Comparison of ENCODE assay signal across 9 mouse cellular contexts in the genomic region with DNA sequence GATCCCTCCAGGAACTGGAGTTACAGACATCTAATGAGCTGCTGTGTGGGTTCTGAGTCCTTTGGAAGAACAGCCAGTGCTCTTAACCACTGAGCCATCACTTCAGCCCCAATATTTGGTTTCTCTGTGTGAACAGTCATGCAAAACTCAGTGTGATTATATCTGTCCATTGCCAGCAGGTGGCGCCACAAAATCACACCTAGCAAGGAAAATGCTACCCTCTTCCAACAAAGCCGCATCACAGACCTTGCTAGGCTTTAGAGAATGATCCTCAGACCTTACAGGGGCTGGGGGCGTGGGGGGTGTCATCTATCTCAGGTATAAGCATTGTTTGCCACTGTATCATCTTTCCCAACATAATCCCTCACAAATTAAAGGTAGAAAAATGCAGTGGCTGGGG. TPM values are rescaled to one million over a fixed set of nuclear protein-coding genes. Genes with fewer than 3 reads are reported as not detected.
DNase-seq lines count a peak whose midpoint lies in the region; TF ChIP-seq lines count a peak whose summit lies in the region.
"Had no signal": no experiment of that assay in that cellular context is flagged by ENCODE, and none has a peak within 500 bp of the region (broad histone marks: within the 10 kb centered on the region; RNA-seq: fewer than 3 reads in every experiment).

No protein-coding gene starts in this region.

- H3K27me3 ChIP-seq in heart, embryonic 10.5 days (ENCODE audit: insufficient read depth, poor library complexity, severe bottlenecking): peaks cover 14% of the 10 kb centered on the region; the same call in 1 of the 2 replicates
- no peaks in the 10 kb centered on the region for H3K27me3 ChIP-seq in testis, adult 2 months (ENCODE audit: control insufficient read depth, insufficient read depth, low read length)

- no peak for TF ChIP-seq POLR2A in testis, adult 2 months (IDR thresholded peaks at IDR 0.05; ENCODE audit: control insufficient read depth, low read depth, low read length)

- no peaks in the 10 kb centered on the region for H3K9me3 ChIP-seq in heart, embryonic 10.5 days
- H3K9me3 ChIP-seq: limb, embryonic 15.5 days had no signal

- no peak overlapping the region for H3K27ac ChIP-seq in heart, embryonic 10.5 days
- H3K27ac ChIP-seq in testis, adult 2 months (ENCODE audit: control insufficient read depth, insufficient read depth, low read depth, low read length): no peak overlapping the region
- H3K27ac ChIP-seq: limb, embryonic 15.5 days had no signal

- intact Hi-C loops in left cerebral cortex, postnatal 10 days (cut with DNase I): loop anchor here (10.0 kb wide), 3 partner anchors 183 to 363 kb away; a partner anchor contains a TSS

- peak; percentile 41 for DNase-seq in cerebellum, adult 11 months
- DNase-seq in cerebellum, adult 9-11 months: no peak
- peak; percentile 53 for DNase-seq in MEL-GATA-1-ER (ENCODE audit: extremely low read depth, low read depth)
- peak; percentile 44 for DNase-seq in cerebellum, adult 9-10 months
- peak; percentile 87 for DNase-seq in heart, embryonic 10.5 days (ENCODE audit: low spot score)
- peak; percentile 75 to 88 for DNase-seq in left cerebral cortex, postnatal 10 days (ENCODE audit: extremely low spot score in 1 of 2, low spot score in 2 of 2)
- DNase-seq in naive thymus-derived CD4-positive, alpha-beta T cell, adult 2 months (ENCODE audit: low read depth): peak; percentile 92

- peak; percentile 34; the same call in 1 of the 2 replicates for TF ChIP-seq CTCF in testis, adult 2 months (IDR thresholded peaks at IDR 0.05; ENCODE audit: control insufficient read depth, insufficient read depth, insufficient replicate concordance, low read depth, low read length)

- H3K4me1 ChIP-seq in heart, embryonic 10.5 days: peaks cover 35% of the 10 kb centered on the region
- H3K4me1 ChIP-seq in testis, adult 2 months (ENCODE audit: control insufficient read depth, insufficient read depth, low read length): peaks cover 15% of the 10 kb centered on the region

- no peak overlapping the region for H3K4me3 ChIP-seq in heart, embryonic 10.5 days
- no peak overlapping the region for H3K4me3 ChIP-seq in testis, adult 2 months (ENCODE audit: control insufficient read depth, low read depth, low read length)
- H3K4me3 ChIP-seq: limb, embryonic 15.5 days had no signal

- WGBS in heart, embryonic 10.5 days: 3% methylated on average over 3 of the region's 3 CpGs

- H3K36me3 ChIP-seq in heart, embryonic 10.5 days: no peaks in the 10 kb centered on the region
- no peaks in the 10 kb centered on the region for H3K36me3 ChIP-seq in testis, adult 2 months (ENCODE audit: control insufficient read depth, insufficient read depth, low read length)
- H3K36me3 ChIP-seq: limb, embryonic 15.5 days had no signal

RNA-seq across cellular contexts. Expression of a gene that starts 56.4 kb away (rescaled TPM):
- 13.8 and 27.4 TPM in 2 replicates for polyA plus RNA-seq in heart, embryonic 10.5 days (2016; fragmentation: Nextera tagmentation; extraction: Ambion mirVana)
- total RNA-seq in left cerebral cortex, postnatal 10 days (2021): 10 to 100 TPM; 16.7 to 19.8 TPM
- polyA plus RNA-seq in testis, adult 2 months (2012; rRNA removed): 30.6 and 31.5 TPM in 2 replicates
